Comparison of ENCODE assay signal across 12 mouse cellular contexts in genomic region chr10:127664166-127664565, GRCm38 (mm10). TPM values are rescaled to one million over a fixed set of nuclear protein-coding genes. Genes with fewer than 3 reads are reported as not detected.
DNase-seq lines count a peak whose midpoint lies in the region; ATAC-seq and TF ChIP-seq lines count a peak whose summit lies in the region.
"Had no signal": no experiment of that assay in that cellular context is flagged by ENCODE, and none has a peak within 500 bp of the region (broad histone marks: within the 10 kb centered on the region; RNA-seq: fewer than 3 reads in every experiment).

No protein-coding gene starts in this region.

- H3K4me1 ChIP-seq in forebrain, embryonic 12.5 days = peaks cover 72% of the 10 kb centered on the region
- peaks cover 62% of the 10 kb centered on the region for H3K4me1 ChIP-seq in forebrain, embryonic 13.5 days
- H3K4me1 ChIP-seq in lung, embryonic 14.5 days (ENCODE audit: insufficient read depth) = peaks cover 31% of the 10 kb centered on the region
- peaks cover 52% of the 10 kb centered on the region for H3K4me1 ChIP-seq in embryonic facial prominence, embryonic 12.5 days
- H3K4me1 ChIP-seq in liver, embryonic 13.5 days (replicated peaks) = peaks cover 82% of the 10 kb centered on the region

- H3K27ac ChIP-seq in forebrain, embryonic 12.5 days = no peak overlapping the region
- no peak overlapping the region for H3K27ac ChIP-seq in forebrain, embryonic 13.5 days
- H3K27ac ChIP-seq in lung, embryonic 14.5 days (ENCODE audit: low read depth) = 0 out of 2 replicates have a peak overlapping the region, but pooled peaks have one; percentile 10
- H3K27ac ChIP-seq in embryonic facial prominence, embryonic 12.5 days = 0 out of 2 replicates have a peak overlapping the region, but pooled peaks have one; percentile 85
- no peak overlapping the region for H3K27ac ChIP-seq in liver, embryonic 13.5 days

- TF ChIP-seq CTCF in lung, embryonic 14.5 days (IDR thresholded peaks at IDR 0.05; ENCODE audit: low read depth) = no peak

- H3K36me3 ChIP-seq in forebrain, embryonic 12.5 days (replicated peaks) = no peaks in the 10 kb centered on the region
- H3K36me3 ChIP-seq in forebrain, embryonic 13.5 days (ENCODE audit: poor library complexity, severe bottlenecking) = no peaks in the 10 kb centered on the region
- H3K36me3 ChIP-seq in lung, embryonic 14.5 days (ENCODE audit: insufficient read depth) = peaks cover 49% of the 10 kb centered on the region
- peaks cover 34% of the 10 kb centered on the region for H3K36me3 ChIP-seq in embryonic facial prominence, embryonic 12.5 days
- H3K36me3 ChIP-seq in liver, embryonic 13.5 days = peaks cover 19% of the 10 kb centered on the region

- 11% methylated on average over 16 of the region's 16 CpGs for WGBS in forebrain, embryonic 12.5 days
- WGBS in forebrain, embryonic 13.5 days = 16% methylated on average over 16 of the region's 16 CpGs
- 33% methylated on average over 16 of the region's 16 CpGs for WGBS in lung, embryonic 14.5 days
- WGBS in embryonic facial prominence, embryonic 12.5 days = 28% methylated on average over 16 of the region's 16 CpGs
- 20% methylated on average over 16 of the region's 16 CpGs for WGBS in liver, embryonic 13.5 days (ENCODE audit: insufficient replicate concordance)

- no peaks in the 10 kb centered on the region for H3K9me3 ChIP-seq in forebrain, embryonic 12.5 days
- no peaks in the 10 kb centered on the region for H3K9me3 ChIP-seq in forebrain, embryonic 13.5 days (replicated peaks)
- no peaks in the 10 kb centered on the region for H3K9me3 ChIP-seq in lung, embryonic 14.5 days (ENCODE audit: low read depth, low read length)
- no peaks in the 10 kb centered on the region for H3K9me3 ChIP-seq in embryonic facial prominence, embryonic 12.5 days
- no peaks in the 10 kb centered on the region for H3K9me3 ChIP-seq in liver, embryonic 13.5 days (replicated peaks)

- H3K4me2 ChIP-seq in forebrain, embryonic 12.5 days = peak overlapping the region; percentile 97; the same call in 1 of the 2 replicates
- H3K4me2 ChIP-seq in forebrain, embryonic 13.5 days = no peak overlapping the region
- peak overlapping the region; percentile 88 for H3K4me2 ChIP-seq in lung, embryonic 14.5 days
- H3K4me2 ChIP-seq in embryonic facial prominence, embryonic 12.5 days (replicated peaks) = peak overlapping the region; percentile 86
- H3K4me2 ChIP-seq in liver, embryonic 13.5 days = peak overlapping the region; percentile 76; the same call in 1 of the 2 replicates

- no peak overlapping the region for H3K9ac ChIP-seq in forebrain, embryonic 12.5 days
- H3K9ac ChIP-seq in forebrain, embryonic 13.5 days = no peak overlapping the region
- peak overlapping the region; percentile 77; the same call in 1 of the 2 replicates for H3K9ac ChIP-seq in lung, embryonic 14.5 days
- H3K9ac ChIP-seq in embryonic facial prominence, embryonic 12.5 days = peak overlapping the region; percentile 90; the same call in 1 of the 2 replicates
- H3K9ac ChIP-seq in liver, embryonic 13.5 days = no peak overlapping the region

- DNase-seq in lung, embryonic 14.5 days = no peak
- DNase-seq in lung, postnatal 36 days = no peak
- DNase-seq in liver, embryonic 13.5 days = no peak
- DNase-seq in thymus, postnatal 4 days = no peak
- DNase-seq in layer of hippocampus, adult 18-20 months (ENCODE audit: low spot score in 2 of 2) = no peak
- DNase-seq: adrenal gland, postnatal 14 days; gastrocnemius, postnatal 25 days; thymus, postnatal 36 days had no signal

- ATAC-seq in forebrain, embryonic 12.5 days (ENCODE audit: low FRiP score) = no peak
- no peak for ATAC-seq in forebrain, embryonic 13.5 days
- no peak for ATAC-seq in lung, embryonic 14.5 days (ENCODE audit: insufficient read depth)
- ATAC-seq in embryonic facial prominence, embryonic 12.5 days (ENCODE audit: insufficient number of reproducible peaks, insufficient read depth, low FRiP score, low TSS enrichment) = no peak
- ATAC-seq in liver, embryonic 13.5 days (ENCODE audit: low read depth) = no peak

- peaks cover 99% of the 10 kb centered on the region for H3K27me3 ChIP-seq in forebrain, embryonic 12.5 days
- H3K27me3 ChIP-seq in forebrain, embryonic 13.5 days = peaks cover 87% of the 10 kb centered on the region
- H3K27me3 ChIP-seq in lung, embryonic 14.5 days (ENCODE audit: insufficient read depth, low read length) = no peaks in the 10 kb centered on the region
- H3K27me3 ChIP-seq in embryonic facial prominence, embryonic 12.5 days = no peaks in the 10 kb centered on the region
- H3K27me3 ChIP-seq in liver, embryonic 13.5 days = peaks cover 82% of the 10 kb centered on the region

- H3K4me3 ChIP-seq in forebrain, embryonic 12.5 days (replicated peaks) = no peak overlapping the region
- no peak overlapping the region for H3K4me3 ChIP-seq in forebrain, embryonic 13.5 days
- H3K4me3 ChIP-seq in lung, embryonic 14.5 days (ENCODE audit: low read depth, low read length) = peak overlapping the region; percentile 75; the same call in 1 of the 2 replicates
- peak overlapping the region; percentile 78 for H3K4me3 ChIP-seq in embryonic facial prominence, embryonic 12.5 days
- no peak overlapping the region for H3K4me3 ChIP-seq in liver, embryonic 13.5 days (replicated peaks)

RNA-seq across cellular contexts. Expression of gene Nemp1, which starts 2.5 kb away (rescaled TPM):
- 10.0 TPM in 2 replicates for polyA plus RNA-seq in forebrain, embryonic 12.5 days (2016; fragmentation: Nextera tagmentation; extraction: Ambion mirVana)
- polyA plus RNA-seq in forebrain, embryonic 13.5 days (2015; fragmentation: Nextera tagmentation; extraction: Ambion mirVana) = 6.7 and 7.0 TPM in 2 replicates
- 11.2 and 13.2 TPM in 2 replicates for polyA plus RNA-seq in lung, embryonic 14.5 days (2014; fragmentation: Nextera tagmentation; extraction: Ambion mirVana)
- 9.0 and 11.9 TPM in 2 replicates for polyA plus RNA-seq in embryonic facial prominence, embryonic 12.5 days (2016; fragmentation: Nextera tagmentation; extraction: Ambion mirVana)
- 5.0 and 6.3 TPM in 2 replicates for polyA plus RNA-seq in liver, embryonic 13.5 days (2015; fragmentation: Nextera tagmentation; extraction: Ambion mirVana)
- 1 to 10 TPM; 6.6 to 6.7 TPM for total RNA-seq in layer of hippocampus, adult 18-20 months (2021)

RNA-seq across cellular contexts. Expression of gene Nab2, which starts 4.2 kb away (rescaled TPM):
- polyA plus RNA-seq in forebrain, embryonic 12.5 days (2016; fragmentation: Nextera tagmentation; extraction: Ambion mirVana) = 3.7 and 4.6 TPM in 2 replicates
- 1.6 and 2.0 TPM in 2 replicates for polyA plus RNA-seq in forebrain, embryonic 13.5 days (2015; fragmentation: Nextera tagmentation; extraction: Ambion mirVana)
- 11.6 and 13.5 TPM in 2 replicates for polyA plus RNA-seq in lung, embryonic 14.5 days (2014; fragmentation: Nextera tagmentation; extraction: Ambion mirVana)
- polyA plus RNA-seq in embryonic facial prominence, embryonic 12.5 days (2016; fragmentation: Nextera tagmentation; extraction: Ambion mirVana) = 18.8 and 19.5 TPM in 2 replicates
- 1.5 and 2.1 TPM in 2 replicates for polyA plus RNA-seq in liver, embryonic 13.5 days (2015; fragmentation: Nextera tagmentation; extraction: Ambion mirVana)
- 10 to 100 TPM; 54.8 to 55.6 TPM for total RNA-seq in layer of hippocampus, adult 18-20 months (2021)

RNA-seq across cellular contexts. Expression of gene Stat6, which starts 21.4 kb away (rescaled TPM):
- polyA plus RNA-seq in forebrain, embryonic 12.5 days (2016; fragmentation: Nextera tagmentation; extraction: Ambion mirVana) = 4.5 and 5.4 TPM in 2 replicates
- polyA plus RNA-seq in forebrain, embryonic 13.5 days (2015; fragmentation: Nextera tagmentation; extraction: Ambion mirVana) = 2.6 and 2.7 TPM in 2 replicates
- 27.8 and 28.1 TPM in 2 replicates for polyA plus RNA-seq in lung, embryonic 14.5 days (2014; fragmentation: Nextera tagmentation; extraction: Ambion mirVana)
- 13.0 and 13.3 TPM in 2 replicates for polyA plus RNA-seq in embryonic facial prominence, embryonic 12.5 days (2016; fragmentation: Nextera tagmentation; extraction: Ambion mirVana)
- polyA plus RNA-seq in liver, embryonic 13.5 days (2015; fragmentation: Nextera tagmentation; extraction: Ambion mirVana) = 12.3 and 15.5 TPM in 2 replicates
- total RNA-seq in layer of hippocampus, adult 18-20 months (2021) = 1 to 10 TPM; 5.7 to 7.3 TPM

RNA-seq across cellular contexts. Expression of gene Myo1a, which starts 40.8 kb away (rescaled TPM):
- polyA plus RNA-seq in forebrain, embryonic 12.5 days (2016; fragmentation: Nextera tagmentation; extraction: Ambion mirVana) = 0.50 and 0.59 TPM in 2 replicates
- polyA plus RNA-seq in forebrain, embryonic 13.5 days (2015; fragmentation: Nextera tagmentation; extraction: Ambion mirVana) = 0.60 and 0.83 TPM in 2 replicates
- polyA plus RNA-seq in lung, embryonic 14.5 days (2014; fragmentation: Nextera tagmentation; extraction: Ambion mirVana) = 0.23 and 0.28 TPM in 2 replicates
- 0.20 and 0.58 TPM in 2 replicates for polyA plus RNA-seq in embryonic facial prominence, embryonic 12.5 days (2016; fragmentation: Nextera tagmentation; extraction: Ambion mirVana)
- polyA plus RNA-seq in liver, embryonic 13.5 days (2015; fragmentation: Nextera tagmentation; extraction: Ambion mirVana) = 0.17 TPM in 2 replicates
- 1 to 10 TPM in 1 of 2 experiments, under 1 TPM in 1; 0.79 to 1.7 TPM for total RNA-seq in layer of hippocampus, adult 18-20 months (2021)
- total RNA-seq: common myeloid progenitor, adult 5-6 weeks had no signal

RNA-seq across cellular contexts. Expression of gene Lrp1, which starts 43.2 kb away (rescaled TPM):
- 81.4 and 81.8 TPM in 2 replicates for polyA plus RNA-seq in forebrain, embryonic 12.5 days (2016; fragmentation: Nextera tagmentation; extraction: Ambion mirVana)
- polyA plus RNA-seq in forebrain, embryonic 13.5 days (2015; fragmentation: Nextera tagmentation; extraction: Ambion mirVana) = 65.1 and 74.7 TPM in 2 replicates
- 68.7 and 73.0 TPM in 2 replicates for polyA plus RNA-seq in lung, embryonic 14.5 days (2014; fragmentation: Nextera tagmentation; extraction: Ambion mirVana)
- polyA plus RNA-seq in embryonic facial prominence, embryonic 12.5 days (2016; fragmentation: Nextera tagmentation; extraction: Ambion mirVana) = 115 TPM in 2 replicates
- polyA plus RNA-seq in liver, embryonic 13.5 days (2015; fragmentation: Nextera tagmentation; extraction: Ambion mirVana) = 15.1 and 16.9 TPM in 2 replicates
- 100 to 1,000 TPM; 284 to 294 TPM for total RNA-seq in layer of hippocampus, adult 18-20 months (2021)

Comparison
In these comparisons a context has a peak if more than half of its experiments do, and no peak if none do; other contexts are left out.
1. H3K27ac ChIP-seq: peak in lung, embryonic 14.5 days (single experiment) and embryonic facial prominence, embryonic 12.5 days (single experiment); none in forebrain, embryonic 12.5 days (single experiment), forebrain, embryonic 13.5 days (single experiment) and liver, embryonic 13.5 days (single experiment).
2. H3K4me3 ChIP-seq: peak in lung, embryonic 14.5 days (single experiment) and embryonic facial prominence, embryonic 12.5 days (single experiment); none in forebrain, embryonic 12.5 days (single experiment), forebrain, embryonic 13.5 days (single experiment) and liver, embryonic 13.5 days (single experiment).
3. H3K9ac ChIP-seq: peak in lung, embryonic 14.5 days (single experiment) and embryonic facial prominence, embryonic 12.5 days (single experiment); none in forebrain, embryonic 12.5 days (single experiment), forebrain, embryonic 13.5 days (single experiment) and liver, embryonic 13.5 days (single experiment).